Mouse (Mus musculus): Measurements from ENCODE around the gene Gapdhs.
"Not testable (repeated sequence)": the region's sequence is repeated elsewhere in the genome, so short reads cannot be mapped to it uniquely, and the experiment has no call there.

Gapdhs gene

DNA sequence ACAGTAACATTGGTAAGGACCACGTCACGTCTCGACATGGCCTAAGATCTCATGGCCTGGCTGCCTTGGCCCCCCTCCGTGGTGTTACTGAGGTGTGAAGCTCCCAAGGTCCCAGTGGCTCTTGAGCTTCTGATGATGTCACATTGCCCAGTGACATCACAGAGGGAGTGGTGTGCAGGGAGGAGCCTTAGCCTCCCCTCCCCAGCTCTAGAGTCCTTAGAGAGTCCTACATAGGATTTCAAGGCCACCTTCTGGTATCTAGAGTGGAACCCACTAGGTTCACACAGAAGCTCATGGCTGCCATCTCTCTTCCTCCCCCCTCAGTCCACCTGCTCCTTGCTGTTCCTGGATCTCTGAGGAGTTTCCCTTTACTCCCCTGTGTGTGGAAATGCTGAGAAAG lies at the start of gene Gapdhs:
Gapdhs (minus strand) TSS at position 65 of the 400 bp plus-strand sequence.
- not testable (repeated sequence) for DNase-seq (ENCODE audit: extremely low spot score, low read depth, low spot score)

DNA sequence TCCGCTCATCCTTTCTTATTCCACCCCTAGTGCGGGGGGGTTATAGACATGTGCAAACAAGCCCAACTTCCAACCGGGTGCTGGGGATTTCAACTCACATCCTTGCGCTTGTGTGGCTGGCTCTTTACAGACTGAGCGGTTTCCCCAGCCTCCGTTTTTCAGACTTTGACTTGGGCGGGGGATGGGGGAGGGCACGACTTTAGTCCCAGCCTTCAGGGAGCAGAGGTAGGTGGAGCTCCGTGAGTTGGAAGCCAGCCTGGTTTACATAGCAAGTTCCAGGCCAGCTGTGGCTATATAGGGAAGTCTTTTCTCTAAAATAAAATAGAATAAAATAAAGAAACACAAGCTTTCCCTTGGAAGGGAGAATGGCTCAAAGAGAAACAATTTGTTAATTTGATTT lies 48.4 kb upstream of the Gapdhs start:
- no peak for DNase-seq (ENCODE audit: extremely low spot score, low read depth, low spot score)

DNA sequence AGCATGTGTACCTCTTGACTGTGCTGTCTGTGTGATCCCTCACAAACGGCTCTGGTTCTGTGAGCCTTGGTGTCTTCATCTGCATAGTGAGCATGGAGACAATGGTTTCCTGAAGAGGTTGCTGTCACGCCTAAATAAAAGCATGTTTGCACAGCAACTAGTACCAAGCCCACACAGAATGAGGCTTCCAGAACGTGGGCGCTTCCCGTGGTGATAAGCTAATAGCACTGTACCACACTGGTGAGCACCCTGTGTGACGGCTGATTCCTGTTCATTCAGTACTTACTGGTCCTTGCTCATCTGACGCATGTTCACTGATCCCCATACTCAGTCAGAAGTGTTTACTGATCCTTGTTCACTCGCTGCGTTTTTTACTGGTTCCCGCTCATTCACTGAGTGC lies 46.7 kb upstream of the Gapdhs start:
- no peak for DNase-seq (ENCODE audit: extremely low spot score, low read depth, low spot score)

DNA sequence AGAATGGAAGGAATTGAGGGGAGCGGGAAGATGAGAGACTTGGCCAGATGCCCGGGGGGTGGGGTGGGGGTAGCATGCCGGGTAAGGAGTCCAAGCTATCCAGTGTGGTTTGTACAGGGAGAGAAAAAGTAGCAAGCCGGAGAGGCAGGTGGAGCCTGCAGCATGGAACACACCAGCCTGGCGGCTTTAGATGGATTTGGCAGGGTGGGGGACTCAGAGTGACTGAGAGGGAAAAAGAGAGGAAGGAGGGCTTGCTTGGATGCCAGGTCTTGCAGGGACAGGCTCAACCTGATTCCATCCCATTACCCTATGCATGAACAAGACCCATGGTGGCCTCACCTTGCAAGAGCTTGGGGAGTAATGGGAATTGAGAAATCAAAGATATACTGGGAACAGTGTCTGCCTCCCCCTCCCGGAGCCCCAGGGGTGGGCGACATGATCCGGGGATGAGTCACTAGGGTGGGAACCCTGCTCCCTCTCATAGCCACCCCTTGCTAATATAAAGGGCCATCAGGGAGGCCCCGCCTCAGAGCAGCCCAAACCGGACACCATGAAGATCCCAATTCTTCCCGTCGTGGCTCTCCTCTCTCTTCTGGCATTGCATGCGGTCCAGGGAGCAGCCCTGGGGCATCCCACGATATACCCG lies 44.0 kb upstream of the Gapdhs start, which contains the start of gene Krtdap:
Krtdap (plus strand) TSS at position 520 of the 646 bp plus-strand sequence.
- DNase-seq (ENCODE audit: extremely low spot score, low read depth, low spot score), result no peak

DNA sequence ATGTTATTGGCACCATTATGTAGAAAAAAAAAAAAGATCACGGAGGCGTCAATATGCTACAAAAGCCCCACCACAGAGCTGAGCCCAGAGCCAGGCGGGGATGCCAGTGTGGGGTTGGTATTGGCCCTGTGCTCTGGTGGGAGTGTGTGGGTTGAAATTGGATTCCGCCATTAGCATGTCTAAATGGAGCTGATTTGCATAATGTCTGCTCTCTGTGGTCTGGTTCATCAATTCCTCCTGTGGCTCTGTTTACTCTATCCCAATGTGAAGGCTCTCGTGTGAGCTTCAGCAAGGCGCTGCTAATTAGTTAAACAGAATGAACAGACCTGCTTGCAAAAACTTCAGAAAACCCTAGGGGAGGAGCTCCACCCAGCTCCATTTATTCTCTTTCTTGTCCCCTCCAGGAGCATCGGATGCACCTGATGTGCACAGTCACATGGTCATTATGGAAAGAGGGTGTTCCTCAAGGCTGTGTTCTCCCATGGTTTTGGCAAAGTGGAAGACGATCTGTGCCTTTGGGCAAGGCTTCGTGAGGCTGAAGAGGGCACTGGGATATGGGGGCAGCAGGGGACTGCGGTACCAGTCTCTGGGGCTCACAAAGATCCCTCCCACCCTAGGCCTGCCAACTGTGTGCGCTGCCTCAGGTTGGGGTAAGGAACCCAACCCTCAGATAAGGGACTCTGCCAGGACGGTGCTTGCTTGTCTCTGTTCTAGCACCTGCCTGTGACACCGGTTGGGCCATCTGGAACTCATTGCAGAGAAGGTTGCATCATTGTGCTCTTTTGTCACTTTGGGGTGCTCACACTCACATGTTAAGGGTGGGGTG lies 42.5 kb upstream of the Gapdhs start:
- DNase-seq (ENCODE audit: extremely low spot score, low read depth, low spot score), result no peak

DNA sequence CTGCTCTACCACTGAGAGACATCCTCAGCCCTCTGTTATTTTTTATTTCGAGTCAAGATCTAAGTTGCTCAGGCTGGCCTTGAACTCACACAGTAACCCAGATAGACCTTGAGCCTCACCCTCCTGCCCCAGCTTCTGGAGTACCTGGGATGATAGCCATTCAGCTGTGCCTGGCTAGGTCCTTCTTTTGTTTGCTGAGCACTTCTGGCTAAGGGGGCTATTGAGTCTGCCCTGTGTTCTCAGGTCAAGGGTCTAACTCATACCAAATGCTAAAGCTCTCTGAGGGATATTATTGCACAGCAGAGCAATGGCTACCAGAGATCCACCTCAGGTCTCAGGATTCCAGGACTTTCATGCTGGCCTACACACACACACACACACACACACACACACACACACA lies 41.7 kb upstream of the Gapdhs start:
- no peak for DNase-seq (ENCODE audit: extremely low spot score, low read depth, low spot score)

DNA sequence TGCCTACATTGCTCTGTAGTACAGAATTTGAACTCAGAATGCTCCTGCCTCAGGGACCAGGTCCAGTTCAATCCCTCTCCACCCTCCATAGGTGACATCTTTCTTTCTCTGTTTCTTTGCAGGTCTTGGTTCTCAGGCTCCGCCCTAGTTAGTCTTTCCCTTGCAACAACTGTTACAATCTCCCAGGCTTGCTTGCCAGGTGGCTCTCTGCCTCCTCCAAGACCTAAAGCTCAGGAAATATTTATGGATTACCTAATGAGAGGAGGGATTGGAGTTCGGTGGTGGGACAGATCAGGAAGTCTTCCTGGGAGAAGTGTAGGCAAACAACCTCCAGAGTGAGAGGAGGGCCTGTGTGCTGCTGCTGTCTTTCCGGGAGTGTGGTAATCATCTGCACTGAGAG lies 39.2 kb upstream of the Gapdhs start:
- no peak for DNase-seq (ENCODE audit: extremely low spot score, low read depth, low spot score)

DNA sequence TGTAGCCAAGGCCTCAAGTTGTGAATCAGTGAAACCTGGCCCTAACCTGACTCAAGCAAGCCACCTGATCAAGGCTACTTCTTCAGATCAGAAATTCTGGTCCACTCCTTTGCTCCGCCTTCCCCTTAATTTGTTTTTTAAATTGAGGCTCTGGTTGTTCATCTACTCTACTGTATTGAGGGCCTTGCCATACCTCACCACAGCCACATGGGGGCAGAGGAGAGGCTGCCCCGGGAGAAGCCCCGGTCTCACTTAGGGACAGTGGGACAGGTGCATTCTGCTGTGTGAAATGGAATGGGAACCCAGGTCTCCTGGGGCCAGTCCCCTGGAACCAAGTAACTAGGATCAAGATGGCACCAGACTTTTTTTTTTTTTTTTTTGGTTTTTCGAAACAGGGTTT lies 38.3 kb upstream of the Gapdhs start:
- no peak for DNase-seq (ENCODE audit: extremely low spot score, low read depth, low spot score)

DNA sequence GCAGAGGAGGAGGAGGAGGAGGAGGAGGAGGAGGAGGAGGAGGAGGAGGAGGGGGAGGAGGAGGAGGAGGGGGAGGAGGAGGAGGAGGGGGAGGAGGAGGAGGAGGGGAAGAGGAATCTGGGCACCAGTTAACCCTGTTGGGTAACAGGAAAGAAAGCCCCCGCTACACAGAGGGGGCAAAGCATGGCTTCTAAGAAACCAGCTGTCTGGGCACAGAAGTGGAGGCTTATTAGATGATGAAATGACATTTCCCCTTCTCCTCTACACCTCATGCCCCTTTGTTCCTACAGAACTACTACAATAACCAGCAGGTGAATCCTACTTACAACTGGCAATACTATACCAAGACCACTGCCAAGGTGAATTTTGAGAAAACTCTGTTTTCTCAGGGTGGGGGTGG lies 34.4 kb upstream of the Gapdhs start:
- DNase-seq (ENCODE audit: extremely low spot score, low read depth, low spot score), result no peak

DNA sequence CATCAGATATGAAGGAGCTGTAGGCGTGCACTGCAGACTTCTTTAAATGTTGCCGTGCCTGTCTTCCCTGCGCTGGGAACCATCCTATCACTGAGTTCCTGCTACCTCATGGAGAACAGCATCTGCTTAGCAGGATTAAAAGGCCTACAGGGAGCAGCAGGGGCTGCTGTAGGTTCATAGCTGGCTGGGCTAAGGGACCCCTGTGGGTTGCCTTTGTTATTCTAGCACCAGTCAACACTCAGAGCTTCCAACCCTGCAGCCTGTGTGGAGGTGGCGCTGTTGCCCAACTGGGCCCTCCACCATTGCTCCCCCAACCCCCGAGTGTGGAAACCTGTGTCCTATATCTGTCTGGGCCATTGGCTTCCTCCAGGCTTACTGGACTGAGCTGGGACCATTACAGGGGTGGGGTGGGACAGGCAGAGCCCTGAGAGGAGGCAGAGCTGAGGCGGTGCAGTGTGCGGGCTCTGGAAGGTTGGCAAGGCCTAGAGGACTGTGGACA lies 33.6 kb upstream of the Gapdhs start:
- DNase-seq (ENCODE audit: extremely low spot score, low read depth, low spot score), result no peak

DNA sequence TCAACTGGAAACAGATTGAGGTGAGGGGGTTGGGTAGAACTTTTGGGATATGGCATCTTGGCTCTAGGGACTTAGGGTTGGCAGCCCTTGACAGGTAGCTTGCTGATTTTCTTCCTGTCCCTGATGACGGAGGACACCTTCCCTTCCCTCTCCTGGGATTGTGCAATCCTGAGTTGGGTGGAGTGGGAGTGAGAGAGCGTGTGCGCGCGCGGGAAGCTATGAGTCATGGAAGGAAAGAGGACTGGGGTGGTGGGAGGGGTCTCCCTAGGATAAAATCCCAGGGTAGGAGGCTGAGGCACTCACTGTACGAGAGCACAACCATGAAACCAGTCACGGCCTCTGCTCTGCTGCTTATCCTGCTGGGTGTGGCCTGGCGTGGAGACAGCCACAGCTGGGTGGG lies 32.6 kb upstream of the Gapdhs start:
- no peak for DNase-seq (ENCODE audit: extremely low spot score, low read depth, low spot score)

DNA sequence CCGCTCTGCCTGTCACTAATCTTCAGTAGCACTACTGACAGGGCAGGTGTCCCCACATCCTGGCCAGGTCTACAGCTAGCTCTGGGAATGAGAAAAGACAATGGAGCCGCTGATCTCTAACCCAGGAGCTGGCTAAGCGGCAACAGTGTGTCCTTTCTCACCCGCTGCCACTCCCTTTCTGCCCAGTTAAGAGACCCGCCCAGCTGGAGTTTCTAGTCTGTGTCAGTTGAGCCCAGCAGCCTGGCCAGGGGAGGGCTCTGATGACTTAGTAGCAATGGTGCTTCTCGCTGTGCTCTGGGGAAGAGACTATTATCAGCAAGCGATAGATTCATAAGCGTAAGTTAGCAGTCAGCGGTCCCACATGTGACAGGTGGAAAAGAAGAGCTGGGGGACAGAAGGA lies 25.8 kb upstream of the Gapdhs start:
- no peak for DNase-seq (ENCODE audit: extremely low spot score, low read depth, low spot score)

DNA sequence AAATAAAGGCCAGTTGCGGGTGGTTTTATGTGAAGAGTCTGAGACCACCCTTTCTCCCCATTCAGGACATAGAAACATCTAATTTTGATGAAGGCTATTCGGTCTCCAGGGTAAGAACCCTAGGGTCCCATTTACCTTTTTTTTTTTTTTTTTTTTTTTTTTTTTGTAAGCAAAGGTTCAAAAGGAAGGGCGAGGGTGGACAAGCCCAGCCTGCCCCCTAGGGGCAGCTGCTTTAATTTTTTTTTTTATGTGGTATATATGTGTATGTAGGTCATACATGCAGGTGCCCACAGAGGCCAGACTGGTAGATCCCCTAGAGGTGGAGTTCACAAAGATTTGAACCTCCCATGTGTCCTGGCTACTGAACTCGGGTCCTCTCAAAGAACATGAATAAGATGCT lies 22.9 kb upstream of the Gapdhs start:
- DNase-seq (ENCODE audit: extremely low spot score, low read depth, low spot score), result no peak

DNA sequence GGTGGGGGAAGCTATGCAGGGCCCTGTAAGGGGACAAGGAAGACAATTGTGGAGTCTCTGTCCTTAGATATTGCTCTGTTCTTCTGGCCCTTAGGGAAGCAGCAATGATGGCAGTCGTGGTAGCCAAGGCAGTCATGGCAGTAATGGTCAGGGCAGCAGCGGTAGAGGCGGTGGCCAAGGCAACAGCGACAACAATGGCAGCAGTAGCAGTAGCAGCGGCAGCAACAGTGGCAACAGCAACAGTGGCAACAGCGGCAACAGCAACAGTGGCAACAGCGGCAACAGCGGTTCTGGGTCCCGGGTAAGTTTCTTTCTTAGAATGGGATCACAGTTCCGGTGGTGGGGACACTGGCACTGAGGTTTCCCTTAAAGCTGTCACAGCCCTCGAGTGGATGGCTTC lies 21.7 kb upstream of the Gapdhs start:
- no peak for DNase-seq (ENCODE audit: extremely low spot score, low read depth, low spot score)

DNA sequence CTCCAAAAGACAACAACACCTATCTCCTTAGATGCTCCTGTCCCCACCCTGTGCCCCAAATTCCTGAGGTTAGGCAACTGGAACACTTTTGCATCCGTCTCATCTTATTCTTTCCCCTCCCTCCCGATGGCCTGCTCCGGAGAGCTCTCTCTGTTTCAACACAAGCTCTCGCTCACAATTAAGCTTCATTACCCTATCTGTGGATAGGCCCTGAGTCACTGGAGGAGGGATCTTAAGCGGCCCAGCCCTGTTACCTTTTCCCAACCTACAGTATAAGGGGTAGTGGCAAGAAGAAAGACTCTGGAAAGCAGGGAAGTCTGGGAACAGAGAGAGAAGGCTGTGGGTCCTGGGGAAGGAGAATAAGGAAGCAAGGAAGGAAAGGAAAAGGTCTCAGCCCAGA lies 20.0 kb upstream of the Gapdhs start, which contains the start of gene Dmkn:
Dmkn (plus strand) TSS at position 301 of the 400 bp plus-strand sequence.
- no peak for DNase-seq (ENCODE audit: extremely low spot score, low read depth, low spot score)

DNA sequence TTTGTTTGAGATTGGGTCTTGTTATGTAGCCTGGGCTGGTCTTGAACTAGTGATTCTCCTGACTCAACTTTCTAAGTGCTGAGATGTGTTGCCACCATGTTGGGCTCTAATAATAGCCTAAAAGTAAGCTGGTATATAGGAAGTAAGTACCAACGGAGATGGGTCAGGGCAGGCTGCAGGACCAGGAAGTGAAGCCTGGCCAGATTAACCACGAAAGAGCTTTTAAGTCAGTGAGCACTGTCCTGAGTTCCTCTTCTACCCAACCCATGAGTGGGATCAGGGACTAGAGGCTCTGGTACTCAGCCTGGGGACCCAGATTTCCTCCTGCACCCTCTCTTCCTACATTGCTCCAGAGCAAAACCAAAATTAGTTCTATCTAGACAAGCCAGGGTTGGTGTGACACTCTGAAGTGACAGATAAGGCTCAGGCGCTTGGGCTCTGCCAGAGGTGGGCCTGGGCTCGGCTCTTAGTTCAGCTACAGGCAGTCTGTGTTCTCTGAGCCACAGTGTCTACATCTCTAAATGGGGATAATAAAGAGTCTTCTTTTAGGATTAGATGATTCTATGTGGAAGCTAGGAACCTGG lies 18.4 kb upstream of the Gapdhs start:
- DNase-seq (ENCODE audit: extremely low spot score, low read depth, low spot score), result no peak

DNA sequence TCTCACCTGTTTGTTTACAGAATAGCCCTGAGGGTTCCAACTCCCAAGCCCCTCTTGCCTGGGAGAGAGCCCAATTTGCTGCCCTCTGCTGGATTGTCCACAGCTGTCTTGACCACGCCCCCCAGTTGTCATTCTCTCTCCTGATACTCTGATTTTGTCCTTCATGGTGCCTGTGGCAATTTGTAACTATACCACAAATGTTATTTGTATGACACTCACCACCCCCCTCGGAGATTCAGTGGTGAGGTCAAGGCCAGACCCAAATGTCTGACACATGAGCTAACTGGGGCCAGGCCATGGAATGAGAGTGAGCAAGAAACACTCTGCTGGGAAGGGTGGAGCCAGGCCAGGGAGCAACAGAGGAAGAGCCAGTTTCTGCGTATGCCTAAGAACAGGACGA lies 15.4 kb upstream of the Gapdhs start:
- no peak for DNase-seq (ENCODE audit: extremely low spot score, low read depth, low spot score)

DNA sequence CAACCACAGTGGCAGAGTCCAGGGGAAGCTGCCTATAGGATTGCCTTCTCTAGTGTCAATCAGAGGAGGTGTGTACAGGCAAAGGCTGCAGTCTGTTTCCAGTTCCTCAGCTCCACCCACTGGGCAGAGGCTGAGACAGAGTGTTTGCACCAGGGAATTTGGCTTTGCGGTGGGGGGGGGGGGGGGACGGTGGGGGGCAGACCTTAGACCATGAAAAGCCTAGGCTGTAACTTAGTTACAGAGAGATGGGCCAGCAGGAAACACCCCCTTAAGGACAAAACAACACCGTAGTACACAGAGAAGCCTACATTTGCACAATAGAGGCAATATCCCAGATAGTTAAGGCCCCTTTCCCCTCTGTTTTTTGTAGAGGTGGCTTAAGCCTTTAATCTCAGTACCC lies 13.5 kb upstream of the Gapdhs start:
- DNase-seq (ENCODE audit: extremely low spot score, low read depth, low spot score), result no peak

DNA sequence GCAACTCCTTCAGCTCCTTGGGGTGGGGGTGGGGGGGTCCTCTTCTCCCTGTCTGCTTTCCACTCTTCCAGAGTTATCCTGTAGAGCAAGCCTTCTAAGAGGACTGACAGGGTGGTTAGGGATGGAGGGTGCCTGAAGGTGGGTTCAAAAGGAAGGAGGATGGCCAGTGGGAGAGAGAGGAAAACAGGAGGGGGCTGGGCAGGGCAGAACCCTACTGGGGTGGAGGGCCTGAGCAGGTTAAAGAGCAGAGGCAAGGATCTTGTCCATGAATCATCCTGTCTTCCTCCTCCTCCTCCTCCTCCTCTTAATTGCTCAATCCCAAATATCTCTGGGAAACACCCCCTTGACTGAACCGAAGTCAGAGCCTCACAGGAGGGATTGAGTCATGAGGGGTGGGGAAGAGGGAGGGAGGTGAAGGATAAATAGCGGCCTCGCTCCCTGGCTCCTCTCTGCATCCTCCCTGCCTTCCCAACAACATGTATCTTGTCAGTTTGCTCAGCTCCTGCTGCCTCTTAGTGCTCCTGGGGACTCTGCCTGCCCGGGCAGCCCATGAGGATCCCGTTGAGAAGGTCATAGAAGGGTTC lies 7.7 kb upstream of the Gapdhs start, which contains the start of gene Sbsn:
Sbsn (plus strand) TSS at position 386 of the 584 bp plus-strand sequence.
- DNase-seq (ENCODE audit: extremely low spot score, low read depth, low spot score), result no peak

DNA sequence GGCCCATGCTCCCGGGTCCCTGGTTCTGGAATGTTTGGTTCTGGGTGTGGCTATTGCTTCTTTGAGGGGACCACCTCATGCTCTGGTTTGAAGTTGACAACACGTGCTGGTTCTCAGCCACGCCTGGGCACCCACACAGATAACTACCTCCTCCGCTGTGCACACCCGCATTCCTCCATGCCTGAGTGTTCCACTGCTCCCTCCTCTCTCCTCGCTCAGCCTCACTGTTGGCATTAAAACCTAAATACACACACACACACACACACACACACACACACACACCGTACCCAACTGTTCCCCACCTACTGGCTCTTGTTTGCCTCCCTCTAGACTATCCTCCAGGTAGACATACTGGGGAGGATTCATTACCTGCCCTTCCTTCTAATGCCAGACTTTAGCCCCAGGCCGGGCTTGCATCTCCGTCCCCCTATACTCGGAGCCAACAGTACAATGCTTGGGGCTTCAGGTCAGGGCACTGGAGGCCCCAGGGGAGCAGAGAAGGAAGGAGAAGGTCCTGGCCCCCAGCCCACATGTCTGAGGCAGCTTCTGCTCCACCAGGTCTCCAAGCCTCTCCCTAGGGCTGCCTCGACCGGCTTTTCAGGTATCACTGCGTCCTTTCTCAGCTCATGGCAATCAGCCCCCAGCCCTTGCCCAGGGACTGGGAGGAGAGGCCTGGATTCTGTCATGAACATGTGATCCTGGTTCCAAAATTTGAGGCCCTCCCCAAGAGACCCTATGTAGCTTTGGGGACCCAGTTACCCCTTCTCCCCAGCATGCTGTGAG lies 6.5 kb upstream of the Gapdhs start:
- no peak for DNase-seq (ENCODE audit: extremely low spot score, low read depth, low spot score)

Measured in hindlimb bud, embryonic 11.5 days (tissue).